Mouse (Mus musculus) hindbrain, postnatal 0 days (tissue): ENCODE measurements at regions not wholly inside any gene's neighbourhood (a gene's known extent, or its start where the extent isn't known, plus 50 kb on each side); places are given as distances from the start of the nearest gene placed in this dataset.

Experiments used
- ATAC-seq: fragments of 200-750 bp; cut with Nextera tagmentation; 2 replicates; pipeline ENCODE4 v1.8.0; 2017; ENCODE audit warnings: mild to moderate bottlenecking, moderate TSS enrichment, moderate library complexity
- DNase-seq: peaks from one replicate; pipeline ENCODE4 v3.0.0-alpha.2; 2015; ENCODE audit warnings: low spot score
- H3K27ac ChIP-seq: fragments of 300-500 bp; sonication (generic); 2 replicates; pipeline ENCODE4 v1.5.1; 2014; ENCODE audit warnings: mild to moderate bottlenecking
- H3K27me3 ChIP-seq: fragments of 300-500 bp; sonication (generic); 2 replicates; pipeline ENCODE4 v1.6.1; 2014; ENCODE audit warnings: low read length, mixed read lengths; ENCODE audit not compliant: insufficient read depth
- H3K36me3 ChIP-seq: fragments of 300-500 bp; sonication (generic); 2 replicates; pipeline ENCODE4 v1.6.1; 2014; ENCODE audit warnings: low read length, mixed read lengths; ENCODE audit not compliant: insufficient read depth
- H3K4me1 ChIP-seq: fragments of 300-500 bp; sonication (generic); 2 replicates; pipeline ENCODE4 v1.6.1; 2014; ENCODE audit warnings: antibody characterized with exemption, low read length, mixed read lengths; ENCODE audit not compliant: insufficient read depth
- H3K4me2 ChIP-seq: fragments of 300-500 bp; sonication (generic); 2 replicates; pipeline ENCODE4 v1.6.1; 2014; ENCODE audit warnings: low read depth, mild to moderate bottlenecking, low read length, moderate library complexity, mixed read lengths
- H3K4me3 ChIP-seq: fragments of 300-500 bp; sonication (generic); 2 replicates; pipeline ENCODE4 v1.5.1; 2014; ENCODE audit warnings: low read length
- H3K9ac ChIP-seq: fragments of 300-500 bp; sonication (generic); replicated peaks from 2 replicates; pipeline ENCODE4 v1.6.1; 2014; ENCODE audit warnings: mild to moderate bottlenecking, low read length, moderate library complexity, mixed read lengths
- H3K9me3 ChIP-seq: fragments of 300-500 bp; sonication (generic); 2 replicates; pipeline ENCODE4 v1.6.1; 2016; ENCODE audit warnings: low read length, mixed read lengths
- CTCF ChIP-seq: IDR thresholded peaks from 2 replicates; pipeline ENCODE4 v1.5.1; 2016; ENCODE audit warnings: antibody characterized with exemption, control low read depth, low read depth
- WGBS: fragments of 180-500 bp; shearing (Covaris S2); extraction: QIAGEN DNeasy Blood & Tissue Kit; methylation state at CpG from one replicate; pipeline ENCODE4 v1.1.7; 2014; 5-methylcytosine and 5-hydroxymethylcytosine counted together

DNA sequence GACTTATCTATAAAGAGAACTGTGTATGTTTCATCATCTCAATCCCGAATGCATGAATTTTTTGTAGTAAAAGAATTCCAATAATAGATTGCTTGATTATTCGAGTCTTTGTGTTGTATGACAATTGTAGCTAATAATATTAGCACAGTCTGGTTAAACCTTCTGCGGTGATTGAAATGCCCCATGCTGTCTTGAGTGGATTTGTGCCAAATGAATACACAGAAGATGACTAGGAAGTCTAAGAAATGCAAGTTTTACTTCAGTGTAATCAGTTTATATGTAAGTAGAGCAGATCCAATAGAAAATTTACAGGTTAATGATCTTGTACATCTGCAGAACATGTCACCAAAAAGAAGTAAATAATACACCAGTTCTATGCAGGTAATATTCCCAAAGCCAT lies 1657.6 kb upstream of the Tmeff2 start:
- TF ChIP-seq CTCF = no peak
- no peak overlapping the region for H3K4me2 ChIP-seq
- H3K27ac ChIP-seq = no peak overlapping the region
- 58% methylated on average over 3 of the region's 3 CpGs for WGBS
- no peak overlapping the region for H3K4me3 ChIP-seq
- no peaks in the 10 kb centered on the region for H3K9me3 ChIP-seq
- no peaks in the 10 kb centered on the region for H3K4me1 ChIP-seq
- H3K36me3 ChIP-seq = no peaks in the 10 kb centered on the region
- no peak for ATAC-seq
- DNase-seq = peak; percentile 3
- no peak overlapping the region for H3K9ac ChIP-seq
- H3K27me3 ChIP-seq = no peaks in the 10 kb centered on the region
